Mouse (Mus musculus) hindbrain, embryonic 14.5 days (tissue): ENCODE data around the gene Unc119. TPM values are rescaled to one million over a fixed set of nuclear protein-coding genes. Genes with fewer than 3 reads are reported as not detected.
A peak's percentile ranks its signal among the peaks of the same experiment; 100 is the strongest.

Experiments used
- ATAC-seq: fragments of 200-750 bp; cut with Nextera tagmentation; 2 replicates; pipeline ENCODE4 v1.8.0; 2017; ENCODE audit warnings: moderate number of reproducible peaks, mild to moderate bottlenecking, moderate TSS enrichment, moderate library complexity; ENCODE audit not compliant: low FRiP score
- DNase-seq: peaks from one replicate; pipeline ENCODE4 v3.0.0-alpha.2; 2015; ENCODE audit warnings: low spot score
- H3K27ac ChIP-seq: fragments of 300-500 bp; sonication (generic); 2 replicates; pipeline ENCODE4 v1.5.1; 2014; ENCODE audit warnings: mild to moderate bottlenecking, moderate library complexity
- H3K27me3 ChIP-seq: fragments of 300-500 bp; sonication (generic); 2 replicates; pipeline ENCODE4 v1.6.1; 2014; ENCODE audit warnings: mild to moderate bottlenecking, low read length, mixed read lengths; ENCODE audit not compliant: control insufficient read depth, insufficient read depth
- H3K36me3 ChIP-seq: fragments of 300-500 bp; sonication (generic); replicated peaks from 2 replicates; pipeline ENCODE4 v1.6.1; 2014; ENCODE audit not compliant: control insufficient read depth, insufficient read depth
- H3K4me1 ChIP-seq: fragments of 300-500 bp; sonication (generic); replicated peaks from 2 replicates; pipeline ENCODE4 v1.6.1; 2014; ENCODE audit warnings: antibody characterized with exemption, low read length, mixed read lengths; ENCODE audit not compliant: control insufficient read depth, insufficient read depth
- H3K4me2 ChIP-seq: fragments of 300-500 bp; sonication (generic); replicated peaks from 2 replicates; pipeline ENCODE4 v1.6.1; 2014; ENCODE audit warnings: mild to moderate bottlenecking, moderate library complexity
- H3K4me3 ChIP-seq: fragments of 300-500 bp; sonication (generic); replicated peaks from 2 replicates; pipeline ENCODE4 v1.5.1; 2014; ENCODE audit warnings: mild to moderate bottlenecking, low read length
- H3K9ac ChIP-seq: fragments of 300-500 bp; sonication (generic); 2 replicates; pipeline ENCODE4 v1.6.1; 2014
- H3K9me3 ChIP-seq: fragments of 300-500 bp; sonication (generic); 2 replicates; pipeline ENCODE4 v1.6.1; 2016; ENCODE audit warnings: low read length; ENCODE audit not compliant: control insufficient read depth
- WGBS: fragments of 180-500 bp; shearing (Covaris S2); extraction: QIAGEN DNeasy Blood & Tissue Kit; methylation state at CpG from one replicate; pipeline ENCODE4 v1.1.7; 2014; 5-methylcytosine and 5-hydroxymethylcytosine counted together
- polyA plus RNA-seq: library from polyadenylated mRNA; unstranded; fragments of >200 nt; fragmentation: Nextera tagmentation; extraction: Ambion mirVana; gene quantifications from 2 replicates; pipeline ENCODE4 v1.2.1, GENCODE M21; 2014

The Unc119 gene
- polyA plus RNA-seq, 1 experiment from 2014 or later = 82.6 TPM

DNA sequence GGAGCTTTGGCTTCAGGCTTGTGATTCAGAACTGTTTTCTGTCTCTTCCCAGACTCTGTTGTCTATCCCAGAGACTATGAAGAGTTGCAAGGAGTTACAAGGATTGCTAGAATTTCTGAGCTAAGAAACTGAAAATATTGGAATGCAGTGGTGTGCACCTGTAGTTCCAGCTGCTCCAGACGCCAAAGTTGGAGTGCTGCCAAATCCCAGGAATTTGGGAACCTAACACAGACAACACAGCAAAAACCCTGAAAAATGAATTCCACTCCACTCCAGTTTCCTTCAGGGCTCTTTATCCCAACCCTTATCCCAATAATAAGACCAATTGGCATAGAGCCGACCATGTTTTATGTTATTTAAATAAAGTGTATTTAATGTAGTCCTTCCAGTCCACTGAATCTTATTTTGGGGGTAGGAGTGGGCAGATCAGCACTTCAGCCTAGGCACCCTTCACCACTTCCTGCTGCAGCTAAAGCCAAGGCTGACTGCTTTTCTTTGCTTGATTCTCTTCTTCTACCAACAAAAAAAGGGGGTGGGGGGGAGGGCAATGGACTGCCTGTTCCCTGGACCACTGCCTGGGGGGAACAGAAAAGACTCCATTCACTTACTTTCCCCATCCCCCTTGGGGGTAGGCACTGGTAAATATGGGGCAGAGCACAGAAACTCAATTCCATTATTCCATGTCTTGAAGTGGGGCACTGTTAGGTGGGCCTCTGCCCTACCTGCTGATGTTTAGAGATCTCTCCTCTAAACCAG, 21.0 kb upstream of the Unc119 start:
- 55% methylated on average over 2 of the region's 2 CpGs for WGBS
- Histone ChIP-seq H3K9me3 (no peaks in the 10 kb centered on the region), H3K36me3 (no peaks in the 10 kb centered on the region; the same call in 1 of the 2 replicates), H3K27ac (peak overlapping the region; percentile 76; the same call in 1 of the 2 replicates), H3K4me2 (peak overlapping the region; percentile 36), H3K4me3 (peak overlapping the region; percentile 26; the same call in 1 of the 2 replicates), H3K27me3 (no peaks in the 10 kb centered on the region), H3K9ac (peak overlapping the region; percentile 47; the same call in 1 of the 2 replicates), H3K4me1 (peaks cover 10% of the 10 kb centered on the region)
- DNase-seq (no peak), ATAC-seq (peak; percentile 54)

DNA sequence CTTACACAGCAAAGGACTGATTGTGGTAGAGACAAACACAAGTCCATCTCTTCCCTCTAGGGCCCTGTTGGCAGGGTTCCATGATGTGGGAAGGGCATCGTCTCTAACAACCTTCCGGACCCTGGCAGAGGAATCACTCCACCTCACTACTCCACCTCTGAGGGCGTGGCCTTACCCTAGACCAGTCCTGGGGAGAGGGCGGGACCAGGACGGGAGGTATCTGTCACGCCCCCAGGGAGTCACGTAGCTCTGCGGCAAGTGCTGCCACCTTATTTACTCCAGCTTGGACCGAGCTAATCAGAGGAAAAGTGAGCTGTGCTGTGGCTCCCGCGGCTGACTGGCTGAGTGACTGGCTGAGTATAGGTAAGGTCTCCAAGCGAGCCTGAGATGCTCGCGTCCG, 20.4 kb upstream of the Unc119 start, which contains the start of gene Aldoc:
Gene Aldoc, plus strand, starts transcription at position 109 of the 400 bp plus-strand sequence.
- H3K9ac ChIP-seq = peak within 1 kb of the TSS; percentile 47; the same call in 1 of the 2 replicates
- ATAC-seq = peak; percentile 82
- H3K27ac ChIP-seq = peak within 1 kb of the TSS; percentile 76
- peak within 1 kb of the TSS; percentile 26 for H3K4me3 ChIP-seq
- no peaks in the 10 kb centered on the region; the same call in 1 of the 2 replicates for H3K36me3 ChIP-seq
- H3K4me2 ChIP-seq = peak within 1 kb of the TSS; percentile 36
- no peaks in the 10 kb centered on the region for H3K27me3 ChIP-seq
- WGBS = 7% methylated on average over 15 of the region's 15 CpGs
- peaks cover 10% of the 10 kb centered on the region for H3K4me1 ChIP-seq
- DNase-seq = peak; percentile 61
- H3K9me3 ChIP-seq = no peaks in the 10 kb centered on the region

DNA sequence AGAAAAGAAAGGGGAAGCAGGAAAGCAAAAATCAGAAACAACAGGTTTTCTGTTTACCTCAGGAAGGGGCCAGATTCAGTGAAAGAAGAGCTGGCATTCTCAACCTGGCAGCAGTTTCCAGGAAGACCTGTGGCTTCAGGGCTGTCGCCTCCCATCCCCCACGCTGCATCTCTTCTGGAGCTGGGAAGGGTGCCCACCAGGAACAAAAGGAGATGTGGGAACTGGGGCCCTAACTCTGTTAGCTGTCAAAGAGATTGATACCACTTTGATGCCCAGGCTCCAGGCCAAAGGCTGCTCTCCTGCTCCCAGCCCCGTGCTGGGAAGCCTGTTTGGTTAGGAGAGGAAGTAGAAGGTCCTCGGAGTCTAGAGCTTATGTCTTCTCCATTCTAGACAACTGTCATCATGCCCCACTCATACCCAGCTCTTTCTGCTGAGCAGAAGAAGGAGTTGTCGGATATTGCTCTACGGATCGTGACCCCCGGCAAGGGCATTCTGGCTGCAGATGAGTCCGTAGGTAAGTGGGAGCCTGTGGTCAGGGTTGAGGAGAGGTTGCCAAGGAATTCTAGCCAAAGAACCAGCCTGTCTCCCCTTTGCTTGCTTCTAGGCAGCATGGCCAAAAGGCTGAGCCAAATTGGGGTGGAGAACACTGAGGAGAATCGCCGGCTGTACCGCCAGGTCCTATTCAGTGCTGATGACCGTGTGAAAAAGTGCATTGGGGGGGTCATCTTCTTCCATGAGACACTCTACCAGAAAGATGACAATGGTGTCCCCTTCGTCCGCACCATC, 19.1 kb upstream of the Unc119 start:
- H3K27ac ChIP-seq = peak overlapping the region; percentile 35; the same call in 1 of the 2 replicates
- WGBS = 65% methylated on average over 15 of the region's 15 CpGs
- ATAC-seq (peak; percentile 25; the same call in 1 of the 2 replicates), DNase-seq (peak; percentile 63)
- H3K36me3 ChIP-seq = no peaks in the 10 kb centered on the region
- H3K9ac ChIP-seq = no peak overlapping the region; the same call in 1 of the 2 replicates
- peak overlapping the region; percentile 15 for H3K4me3 ChIP-seq
- H3K4me2 ChIP-seq = peak overlapping the region; percentile 36
- peaks cover 14% of the 10 kb centered on the region for H3K4me1 ChIP-seq
- no peaks in the 10 kb centered on the region for H3K9me3 ChIP-seq
- no peaks in the 10 kb centered on the region for H3K27me3 ChIP-seq

DNA sequence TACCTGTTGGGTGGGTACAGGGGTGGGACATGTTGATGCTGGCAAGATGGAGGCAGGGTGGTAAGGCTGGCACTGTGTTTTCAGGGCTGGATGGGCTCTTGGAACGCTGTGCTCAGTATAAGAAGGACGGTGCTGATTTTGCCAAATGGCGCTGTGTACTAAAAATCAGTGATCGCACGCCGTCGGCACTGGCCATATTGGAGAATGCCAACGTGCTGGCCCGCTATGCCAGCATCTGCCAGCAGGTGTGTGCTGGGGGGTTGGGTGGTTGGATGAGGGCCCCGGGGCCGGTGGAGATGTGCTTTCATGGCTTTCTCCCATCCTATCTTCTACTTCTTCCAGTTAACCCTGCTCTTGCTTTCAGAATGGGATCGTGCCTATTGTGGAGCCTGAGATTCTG, 18.3 kb upstream of the Unc119 start:
- Histone ChIP-seq H3K4me1 (peaks cover 19% of the 10 kb centered on the region), H3K4me2 (peak overlapping the region; percentile 32), H3K27ac (peak overlapping the region; percentile 35; the same call in 1 of the 2 replicates), H3K9ac (no peak overlapping the region), H3K4me3 (peak overlapping the region; percentile 15), H3K27me3 (no peaks in the 10 kb centered on the region), H3K9me3 (no peaks in the 10 kb centered on the region), H3K36me3 (no peaks in the 10 kb centered on the region)
- DNase-seq (no peak), ATAC-seq (no peak)
- WGBS = 93% methylated on average over 12 of the region's 12 CpGs

DNA sequence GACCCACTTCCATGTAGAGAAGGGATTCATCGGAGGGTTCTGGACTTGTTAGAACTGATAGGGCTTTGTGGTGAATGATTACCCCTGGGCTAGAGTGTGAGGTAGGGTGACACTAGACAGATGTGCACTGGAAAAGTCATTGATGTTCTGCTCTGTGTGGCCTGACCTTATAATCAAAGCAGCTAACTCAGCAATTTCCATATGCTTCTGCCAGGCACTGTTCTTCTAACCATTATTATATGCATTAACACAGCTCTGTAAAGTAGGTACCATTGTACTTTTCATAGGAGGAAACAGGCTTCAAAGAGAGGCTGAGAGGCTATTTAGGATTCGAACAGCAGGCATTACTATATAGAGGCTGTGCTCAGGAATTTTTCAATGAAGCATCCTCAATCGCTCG, 16.1 kb upstream of the Unc119 start:
- no peak overlapping the region for H3K4me3 ChIP-seq
- no peak for ATAC-seq
- 93% methylated on average over 4 of the region's 4 CpGs for WGBS
- H3K9ac ChIP-seq = no peak overlapping the region
- H3K4me1 ChIP-seq = peaks cover 19% of the 10 kb centered on the region
- H3K36me3 ChIP-seq = peaks cover 5% of the 10 kb centered on the region; the same call in 1 of the 2 replicates
- H3K27ac ChIP-seq = no peak overlapping the region
- DNase-seq = no peak
- H3K9me3 ChIP-seq = no peaks in the 10 kb centered on the region
- no peaks in the 10 kb centered on the region for H3K27me3 ChIP-seq
- no peak overlapping the region for H3K4me2 ChIP-seq

DNA sequence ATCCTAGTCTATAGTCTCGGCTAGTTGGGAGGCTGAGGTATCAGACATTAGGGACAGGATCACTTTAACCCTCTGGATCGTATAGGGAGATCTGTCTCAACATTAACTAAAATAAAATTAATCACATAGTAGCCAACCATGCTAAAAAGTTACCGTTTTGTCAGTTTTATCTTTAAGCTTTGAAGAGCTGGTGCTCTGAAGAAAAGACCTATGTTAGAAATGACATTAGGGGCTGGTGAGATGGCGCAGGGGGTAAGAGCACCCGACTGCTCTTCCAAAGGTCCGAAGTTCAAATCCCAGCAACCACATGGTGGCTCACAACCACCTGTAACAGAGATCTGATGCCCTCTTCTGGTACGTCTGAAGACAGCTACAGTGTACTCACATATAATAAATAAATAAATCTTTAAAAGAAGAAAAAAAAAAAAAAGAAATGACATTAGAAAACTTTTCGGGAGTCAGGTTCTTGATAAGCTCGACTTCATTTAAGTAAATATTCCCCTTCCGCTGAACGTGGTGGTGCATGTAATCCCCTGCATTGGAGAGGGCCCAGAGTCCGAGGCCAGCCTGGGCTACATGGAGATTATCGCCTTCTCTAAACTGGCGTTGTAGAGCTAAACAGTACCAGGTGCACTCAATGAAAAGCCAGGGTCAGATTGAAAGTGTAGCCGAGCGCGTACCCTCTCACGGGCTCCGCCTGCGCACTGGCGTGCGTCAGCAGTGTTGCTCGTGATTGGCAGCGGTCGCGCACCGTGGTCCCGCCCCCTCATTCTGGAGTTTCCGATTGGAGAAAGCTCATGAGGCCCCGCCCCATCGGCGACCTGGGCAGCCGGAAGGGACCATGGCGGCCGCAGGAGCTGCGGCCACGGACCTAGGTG, 15.4 kb upstream of the Unc119 start, which contains the start of gene Pigs:
Gene Pigs, plus strand, starts transcription at position 782 of the 878 bp plus-strand sequence.
- ATAC-seq = peak; percentile 94
- Histone ChIP-seq H3K27ac (no peak within 1 kb of the TSS), H3K36me3 (peaks cover 11% of the 10 kb centered on the region; the same call in 1 of the 2 replicates), H3K9me3 (no peaks in the 10 kb centered on the region), H3K27me3 (no peaks in the 10 kb centered on the region), H3K4me3 (peak within 1 kb of the TSS; percentile 78), H3K4me2 (peak within 1 kb of the TSS; percentile 82), H3K4me1 (peaks cover 13% of the 10 kb centered on the region), H3K9ac (peak within 1 kb of the TSS; percentile 74)
- peak; percentile 91 for DNase-seq
- WGBS = 12% methylated on average over 37 of the region's 37 CpGs

DNA sequence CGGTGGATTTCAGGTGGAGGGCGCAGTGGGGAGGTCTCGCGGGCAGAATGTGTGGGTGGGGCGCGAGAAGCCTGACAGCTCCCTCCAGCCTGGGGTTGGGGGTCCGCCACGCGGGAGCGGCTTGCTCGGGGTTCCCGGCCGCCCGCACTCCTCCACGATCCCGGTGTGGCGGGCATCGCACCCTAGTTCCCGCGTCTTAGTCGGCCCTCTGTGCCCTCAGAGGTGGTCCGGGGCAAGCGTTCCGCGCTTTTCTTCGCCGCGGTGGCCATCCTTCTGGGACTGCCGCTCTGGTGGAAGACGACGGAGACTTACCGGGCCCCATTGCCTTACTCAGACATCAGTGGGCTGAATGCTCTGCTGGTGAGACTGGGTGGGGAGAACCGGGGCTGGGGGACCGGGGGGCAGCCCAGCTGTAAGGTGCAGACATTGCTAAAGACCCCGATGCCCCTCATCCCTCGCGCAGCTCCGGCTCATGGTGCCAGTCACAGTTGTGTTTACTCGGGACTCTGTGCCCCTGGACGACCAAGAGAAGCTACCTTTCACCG, 14.7 kb upstream of the Unc119 start:
- H3K9me3 ChIP-seq = no peaks in the 10 kb centered on the region
- H3K4me1 ChIP-seq = peaks cover 9% of the 10 kb centered on the region
- H3K27me3 ChIP-seq = no peaks in the 10 kb centered on the region
- H3K9ac ChIP-seq = peak overlapping the region; percentile 74
- H3K4me2 ChIP-seq = peak overlapping the region; percentile 82
- ATAC-seq = peak; percentile 73
- under 1% methylated on average over 39 of the region's 41 CpGs for WGBS
- peaks cover 18% of the 10 kb centered on the region; the same call in 1 of the 2 replicates for H3K36me3 ChIP-seq
- H3K4me3 ChIP-seq = peak overlapping the region; percentile 78
- no peak for DNase-seq
- H3K27ac ChIP-seq = no peak overlapping the region

DNA sequence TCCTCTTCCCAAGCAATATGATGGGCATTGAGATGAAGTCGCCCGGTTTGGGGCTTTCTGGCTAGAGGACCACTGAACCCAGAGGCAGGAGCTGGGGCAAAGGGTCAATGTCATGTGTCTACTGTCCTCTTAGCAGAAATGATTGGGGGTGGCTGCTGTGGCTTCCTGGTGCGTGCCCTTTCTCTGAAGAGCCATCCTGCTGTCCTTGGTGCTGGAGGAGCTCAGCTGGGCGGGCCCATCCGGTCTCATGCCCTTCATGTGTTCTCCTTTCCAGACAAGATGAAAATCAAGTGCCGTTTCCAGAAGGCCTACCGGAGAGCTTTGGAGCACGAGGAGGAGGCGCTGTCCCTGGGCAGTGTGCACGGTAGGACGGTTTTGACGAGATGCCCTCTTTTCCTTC, 10.6 kb upstream of the Unc119 start:
- WGBS = 94% methylated on average over 12 of the region's 12 CpGs
- Histone ChIP-seq H3K9ac (no peak overlapping the region), H3K4me3 (no peak overlapping the region), H3K9me3 (no peaks in the 10 kb centered on the region), H3K4me2 (no peak overlapping the region), H3K4me1 (peaks cover 9% of the 10 kb centered on the region), H3K27ac (no peak overlapping the region), H3K36me3 (peaks cover 55% of the 10 kb centered on the region), H3K27me3 (no peaks in the 10 kb centered on the region)
- DNase-seq = no peak
- ATAC-seq = no peak
